Mouse (Mus musculus) lung, embryonic 15.5 days (tissue): ENCODE results near the gene Elavl3. TPM values are rescaled to one million over a fixed set of nuclear protein-coding genes. Genes with fewer than 3 reads are reported as not detected.

Experiments used
- ATAC-seq: fragments of 200-750 bp; cut with Nextera tagmentation; 2 replicates; pipeline ENCODE4 v1.8.0; 2017; ENCODE audit warnings: moderate number of reproducible peaks, borderline replicate concordance; ENCODE audit not compliant: low FRiP score, low TSS enrichment; ENCODE audit errors: extremely low read depth
- H3K27ac ChIP-seq: fragments of 300-500 bp; sonication (generic); 2 replicates; pipeline ENCODE4 v1.5.1; 2015; ENCODE audit warnings: moderate library complexity, mild to moderate bottlenecking, inconsistent platforms
- H3K27me3 ChIP-seq: fragments of 300-500 bp; sonication (generic); 2 replicates; pipeline ENCODE4 v1.6.1; 2015; ENCODE audit warnings: inconsistent platforms
- H3K36me3 ChIP-seq: fragments of 300-500 bp; sonication (generic); 2 replicates; pipeline ENCODE4 v1.6.1; 2015; ENCODE audit warnings: inconsistent platforms
- H3K4me1 ChIP-seq: fragments of 300-500 bp; sonication (generic); 2 replicates; pipeline ENCODE4 v1.6.1; 2015; ENCODE audit warnings: inconsistent platforms
- H3K4me2 ChIP-seq: fragments of 300-500 bp; sonication (generic); 2 replicates; pipeline ENCODE4 v1.6.1; 2015; ENCODE audit warnings: inconsistent platforms, mild to moderate bottlenecking, moderate library complexity
- H3K4me3 ChIP-seq: fragments of 300-500 bp; sonication (generic); 2 replicates; pipeline ENCODE4 v1.5.1; 2015; ENCODE audit warnings: mild to moderate bottlenecking, inconsistent platforms
- H3K9ac ChIP-seq: fragments of 300-500 bp; sonication (generic); 2 replicates; pipeline ENCODE4 v1.6.1; 2015; ENCODE audit warnings: inconsistent platforms
- H3K9me3 ChIP-seq: fragments of 300-500 bp; sonication (generic); 2 replicates; pipeline ENCODE4 v1.6.1; 2016; ENCODE audit warnings: inconsistent platforms
- WGBS: fragments of 180-500 bp; shearing (Covaris S2); methylation state at CpG from one replicate; pipeline ENCODE4 v1.1.7; 2015; 5-methylcytosine and 5-hydroxymethylcytosine counted together
- polyA plus RNA-seq: library from polyadenylated mRNA; unstranded; fragments of >200 nt; fragmentation: Nextera tagmentation; extraction: Ambion mirVana; gene quantifications from 2 replicates; pipeline ENCODE4 v1.2.1, GENCODE M21; 2015

The Elavl3 gene
- polyA plus RNA-seq, 1 experiment from 2014 or later: 0.51 TPM

- Histone ChIP-seq H3K27ac (no peak overlapping the region), H3K4me1 (no peaks in the 10 kb centered on the region), H3K27me3 (peaks cover 5% of the 10 kb centered on the region; the same call in 1 of the 2 replicates), H3K9ac (no peak overlapping the region), H3K4me3 (no peak overlapping the region), H3K36me3 (no peaks in the 10 kb centered on the region; the same call in 1 of the 2 replicates), H3K4me2 (no peak overlapping the region), H3K9me3 (no peaks in the 10 kb centered on the region)
- ATAC-seq: no peak
- WGBS: 65% methylated on average over 5 of the region's 5 CpGs
Observed at GRCm38 (mm10) chr9:21977331-21977730, 74.5 kb downstream of the Elavl3 start.

- ATAC-seq: no peak
- no peak overlapping the region for H3K4me2 ChIP-seq
- no peak overlapping the region for H3K4me3 ChIP-seq
- H3K4me1 ChIP-seq: no peaks in the 10 kb centered on the region
- no peak overlapping the region for H3K27ac ChIP-seq
- no peaks in the 10 kb centered on the region; the same call in 1 of the 2 replicates for H3K36me3 ChIP-seq
- no peaks in the 10 kb centered on the region for H3K9me3 ChIP-seq
- peaks cover 5% of the 10 kb centered on the region; the same call in 1 of the 2 replicates for H3K27me3 ChIP-seq
- 76% methylated on average over 10 of the region's 10 CpGs for WGBS
- no peak overlapping the region for H3K9ac ChIP-seq
Observed at GRCm38 (mm10) chr9:21976626-21977175, 75.1 kb downstream of the Elavl3 start.

GRCm38 (mm10) chr9:21969304-21969703 is 82.5 kb downstream of the Elavl3 start:
- Histone ChIP-seq H3K27ac (no peak overlapping the region), H3K9ac (no peak overlapping the region), H3K36me3 (no peaks in the 10 kb centered on the region; the same call in 1 of the 2 replicates), H3K4me3 (no peak overlapping the region), H3K4me1 (no peaks in the 10 kb centered on the region), H3K9me3 (no peaks in the 10 kb centered on the region), H3K27me3 (no peaks in the 10 kb centered on the region), H3K4me2 (no peak overlapping the region)
- WGBS: 84% methylated on average over 4 of the region's 4 CpGs
- no peak for ATAC-seq

- no peak for ATAC-seq
- no peaks in the 10 kb centered on the region for H3K27me3 ChIP-seq
- WGBS: 29% methylated on average over 6 of the region's 6 CpGs
- H3K4me1 ChIP-seq: no peaks in the 10 kb centered on the region
- no peak overlapping the region for H3K4me2 ChIP-seq
- H3K4me3 ChIP-seq: no peak overlapping the region
- H3K27ac ChIP-seq: no peak overlapping the region
- H3K36me3 ChIP-seq: no peaks in the 10 kb centered on the region; the same call in 1 of the 2 replicates
- no peaks in the 10 kb centered on the region for H3K9me3 ChIP-seq
- no peak overlapping the region for H3K9ac ChIP-seq
Observed at GRCm38 (mm10) chr9:21968883-21969282, 82.9 kb downstream of the Elavl3 start.

Other genes starting within 250 kb of the Elavl3 start
- gene Angptl8, start 216.5 kb downstream of the Elavl3 start, polyA plus RNA-seq: 2.1 and 2.3 TPM in 2 replicates
- gene Dock6, start 199.4 kb downstream of the Elavl3 start, polyA plus RNA-seq: 62.0 and 68.0 TPM in 2 replicates
- 15.3 and 20.2 TPM in 2 replicates for gene Rab3d, start 133.8 kb downstream of the Elavl3 start, polyA plus RNA-seq
- 3.2 and 4.6 TPM in 2 replicates for gene Ccdc159, start 124.6 kb downstream of the Elavl3 start, polyA plus RNA-seq
- gene Tmem205, start 124.5 kb downstream of the Elavl3 start, polyA plus RNA-seq: 51.9 and 52.6 TPM in 2 replicates
- gene Plppr2, start 115.0 kb downstream of the Elavl3 start, polyA plus RNA-seq: 7.8 and 8.0 TPM in 2 replicates
- gene Swsap1, start 96.3 kb downstream of the Elavl3 start, polyA plus RNA-seq: 6.5 and 6.7 TPM in 2 replicates
- gene Epor, start 88.5 kb downstream of the Elavl3 start, polyA plus RNA-seq: 6.8 and 7.3 TPM in 2 replicates
- 4.9 and 7.2 TPM in 2 replicates for gene Rgl3, start 62.6 kb downstream of the Elavl3 start, polyA plus RNA-seq
- gene Ccdc151, start 49.4 kb downstream of the Elavl3 start, polyA plus RNA-seq: 3.9 and 4.4 TPM in 2 replicates
- gene Prkcsh, start 49.2 kb downstream of the Elavl3 start, polyA plus RNA-seq: 127 and 137 TPM in 2 replicates
- not detected in 2 replicates for gene Gm49318, start 19.2 kb upstream of the Elavl3 start, polyA plus RNA-seq
- gene Zfp653, start 19.4 kb upstream of the Elavl3 start, polyA plus RNA-seq: 13.4 and 15.3 TPM in 2 replicates
- gene Ecsit, start 33.4 kb upstream of the Elavl3 start, polyA plus RNA-seq: 33.2 and 33.9 TPM in 2 replicates
- 60.9 and 71.5 TPM in 2 replicates for gene Cnn1, start 47.2 kb upstream of the Elavl3 start, polyA plus RNA-seq
- gene Elof1, start 65.1 kb upstream of the Elavl3 start, polyA plus RNA-seq: 196 and 210 TPM in 2 replicates
- gene Acp5, start 83.7 kb upstream of the Elavl3 start, polyA plus RNA-seq: 6.2 and 6.4 TPM in 2 replicates
- 77.3 and 84.7 TPM in 2 replicates for gene Pigyl, start 104.8 kb upstream of the Elavl3 start, polyA plus RNA-seq
- gene Zfp872, start 136.1 kb upstream of the Elavl3 start, polyA plus RNA-seq: 0.52 and 0.64 TPM in 2 replicates
- 20.1 and 24.7 TPM in 2 replicates for gene Zfp809, start 173.7 kb upstream of the Elavl3 start, polyA plus RNA-seq
- 5.3 and 5.5 TPM in 2 replicates for gene Zfp599, start 207.9 kb upstream of the Elavl3 start, polyA plus RNA-seq